In genomic region chr7:102404118-102404517, GRCm38 (mm10) we compare ENCODE assay signal across 28 mouse cellular contexts. TPM values are rescaled to one million over a fixed set of nuclear protein-coding genes. Genes with fewer than 3 reads are reported as not detected.
A peak's percentile ranks its signal among the peaks of the same experiment; 100 is the strongest.
DNase-seq lines count a peak whose midpoint lies in the region; ATAC-seq and TF ChIP-seq lines count a peak whose summit lies in the region.
"Had no signal": no experiment of that assay in that cellular context is flagged by ENCODE, and none has a peak within 500 bp of the region (broad histone marks: within the 10 kb centered on the region; RNA-seq: fewer than 3 reads in every experiment).

No protein-coding gene starts in this region.

- no peak overlapping the region for H3K27ac ChIP-seq in liver, postnatal 0 days (ENCODE audit: low read depth)
- H3K27ac ChIP-seq in liver, embryonic 11.5 days (ENCODE audit: low read depth, low read length), result no peak overlapping the region
- H3K27ac ChIP-seq: embryonic facial prominence, embryonic 10.5 days; embryonic facial prominence, embryonic 15.5 days; forebrain, embryonic 12.5 days; heart, embryonic 10.5 days; hindbrain, embryonic 12.5 days; hindbrain, postnatal 0 days; left cerebral cortex, adult 2 months; limb, embryonic 12.5 days; macrophage had no signal

- no peak for TF ChIP-seq EP300 in liver, postnatal 0 days (IDR thresholded peaks at IDR 0.05; ENCODE audit: low read depth)

- WGBS in liver, postnatal 0 days (ENCODE audit: insufficient replicate concordance), result 89% methylated on average over 2 of the region's 2 CpGs
- WGBS in liver, embryonic 11.5 days, result 95% methylated on average over 2 of the region's 2 CpGs

- H3K36me3 ChIP-seq in liver, postnatal 0 days (replicated peaks; ENCODE audit: insufficient read depth, low read length), result peaks cover 3% of the 10 kb centered on the region; the same call in 1 of the 2 replicates
- H3K36me3 ChIP-seq in liver, embryonic 11.5 days (ENCODE audit: control insufficient read depth, insufficient read depth, low read length), result no peaks in the 10 kb centered on the region; the same call in 1 of the 2 replicates
- H3K36me3 ChIP-seq: embryonic facial prominence, embryonic 10.5 days; embryonic facial prominence, embryonic 15.5 days; forebrain, embryonic 12.5 days; heart, embryonic 10.5 days; hindbrain, embryonic 12.5 days; limb, embryonic 12.5 days had no signal

- H3K9ac ChIP-seq in liver, postnatal 0 days (replicated peaks), result no peak overlapping the region
- no peak overlapping the region for H3K9ac ChIP-seq in liver, embryonic 11.5 days (ENCODE audit: low read depth, low read length)
- H3K9ac ChIP-seq: embryonic facial prominence, embryonic 15.5 days; forebrain, embryonic 12.5 days; forebrain, postnatal 0 days; hindbrain, embryonic 12.5 days; limb, embryonic 12.5 days had no signal

- H3K4me1 ChIP-seq in liver, postnatal 0 days (ENCODE audit: insufficient read depth), result no peaks in the 10 kb centered on the region
- H3K4me1 ChIP-seq in liver, embryonic 11.5 days (replicated peaks; ENCODE audit: control insufficient read depth, insufficient read depth, low read length), result 0 out of 2 replicates have a peak, but pooled peaks cover 2% of the 10 kb centered on the region
- H3K4me1 ChIP-seq: embryonic facial prominence, embryonic 10.5 days; embryonic facial prominence, embryonic 15.5 days; forebrain, embryonic 12.5 days; heart, embryonic 10.5 days; hindbrain, embryonic 12.5 days; limb, embryonic 12.5 days had no signal

- CTCF ChIA-PET in Patski (lab: Charles Lee), result no interaction called here

- POLR2A ChIA-PET in Patski (lab: Charles Lee), result no interaction called here

- no peaks in the 10 kb centered on the region for H3K27me3 ChIP-seq in liver, postnatal 0 days (ENCODE audit: insufficient read depth, low read length)
- H3K27me3 ChIP-seq in liver, embryonic 11.5 days (replicated peaks; ENCODE audit: control insufficient read depth, insufficient read depth, low read length), result no peaks in the 10 kb centered on the region
- no peaks in the 10 kb centered on the region for H3K27me3 ChIP-seq in Patski
- H3K27me3 ChIP-seq: embryonic facial prominence, embryonic 15.5 days; forebrain, embryonic 12.5 days; hindbrain, embryonic 12.5 days; limb, embryonic 12.5 days had no signal

- ATAC-seq in liver, postnatal 0 days, result no peak
- no peak for ATAC-seq in liver, embryonic 11.5 days (replicated peaks; ENCODE audit: low FRiP score)
- no peak for ATAC-seq in Patski
- ATAC-seq: forebrain, postnatal 0 days; hindbrain, postnatal 0 days; intestine, embryonic 16.5 days had no signal

- peak; percentile 24; the same call in 1 of the 2 replicates for TF ChIP-seq CTCF in liver, postnatal 0 days (IDR thresholded peaks at IDR 0.05; ENCODE audit: low read depth)
- TF ChIP-seq CTCF in Patski (IDR thresholded peaks at IDR 0.05), result peak; percentile 26

- H3K9me3 ChIP-seq in liver, postnatal 0 days (ENCODE audit: low read length), result no peaks in the 10 kb centered on the region
- no peaks in the 10 kb centered on the region for H3K9me3 ChIP-seq in liver, embryonic 11.5 days (ENCODE audit: control insufficient read depth, low read length)
- H3K9me3 ChIP-seq: embryonic facial prominence, embryonic 10.5 days; embryonic facial prominence, embryonic 15.5 days; forebrain, embryonic 12.5 days; heart, embryonic 10.5 days; hindbrain, embryonic 12.5 days; limb, embryonic 12.5 days had no signal

- no peak overlapping the region for H3K4me3 ChIP-seq in liver, postnatal 0 days (ENCODE audit: low read depth, low read length)
- H3K4me3 ChIP-seq in liver, embryonic 11.5 days (ENCODE audit: low read depth, low read length), result no peak overlapping the region
- H3K4me3 ChIP-seq: embryonic facial prominence, embryonic 10.5 days; embryonic facial prominence, embryonic 15.5 days; forebrain, embryonic 12.5 days; heart, embryonic 10.5 days; hindbrain, embryonic 12.5 days; left cerebral cortex, adult 2 months; limb, embryonic 12.5 days had no signal

- no peak overlapping the region for H3K4me2 ChIP-seq in liver, postnatal 0 days (ENCODE audit: low read depth, low read length)
- H3K4me2 ChIP-seq in liver, embryonic 11.5 days, result no peak overlapping the region
- H3K4me2 ChIP-seq: embryonic facial prominence, embryonic 15.5 days; forebrain, embryonic 12.5 days; hindbrain, embryonic 12.5 days; limb, embryonic 12.5 days had no signal

- in situ Hi-C loops in Patski (cut with MboI; ENCODE audit: low pct_unique_long_range_greater_than_20kb), result loop anchor here (25.0 kb wide), 1 partner anchor 742 kb away; the partner anchor contains the start of gene Clpb

- DNase-seq in liver, postnatal 0 days, result no peak
- DNase-seq in liver, embryonic 11.5 days (ENCODE audit: low spot score), result no peak
- DNase-seq in A20 (ENCODE audit: low read depth, low spot score) (peak; percentile 27), Patski (ENCODE audit: low read depth, low spot score) (no peak)
- DNase-seq in adrenal gland, adult 18-20 months (ENCODE audit: low spot score in 2 of 2), result no peak
- DNase-seq in embryo, embryonic 10.5 days (ENCODE audit: low spot score), result no peak
- DNase-seq: adrenal gland, postnatal 25 days; cerebellum, adult 2 months; cerebellum, postnatal 14 days; forebrain, postnatal 0 days; gastrocnemius, postnatal 10 days; heart, postnatal 36 days; kidney, adult 9 months; kidney, postnatal 10 days; layer of hippocampus, adult 9-11 months; lung, postnatal 10 days; midbrain, embryonic 14.5 days; right cerebral cortex, postnatal 4 days had no signal

RNA-seq across cellular contexts. Expression of gene Rrm1, which starts 37.4 kb away (rescaled TPM):
- polyA plus RNA-seq in liver, postnatal 0 days (2015; fragmentation: Nextera tagmentation; extraction: Ambion mirVana), result 55.9 and 66.4 TPM in 2 replicates
- 284 and 324 TPM in 2 replicates for polyA plus RNA-seq in liver, embryonic 11.5 days (2014; fragmentation: Nextera tagmentation; extraction: Ambion mirVana)
- 85.9 TPM for polyA plus RNA-seq in Patski (2021)
- total RNA-seq in adrenal gland, adult 18-20 months (2021), result 10 to 100 TPM; 13.9 to 15.4 TPM
